Mouse (Mus musculus) intestine, embryonic 14.5 days (tissue): ENCODE measurements around the gene Mlf2. TPM values are rescaled to one million over a fixed set of nuclear protein-coding genes. Genes with fewer than 3 reads are reported as not detected.

Source experiments
- ATAC-seq: fragments of 200-750 bp; cut with Nextera tagmentation; replicated peaks from 2 replicates; pipeline ENCODE4 v1.8.0; 2017; ENCODE audit warnings: low read depth, moderate number of reproducible peaks, moderate TSS enrichment, moderate library complexity; ENCODE audit not compliant: low FRiP score, low TSS enrichment
- DNase-seq: peaks from one replicate; pipeline ENCODE4 v3.0.0-alpha.2; 2018; ENCODE audit warnings: low spot score
- H3K27ac ChIP-seq: fragments of 300-500 bp; sonication (generic); 2 replicates; pipeline ENCODE4 v1.5.1; 2014; ENCODE audit warnings: low read depth, mild to moderate bottlenecking, control low read depth
- H3K27me3 ChIP-seq: fragments of 300-500 bp; sonication (generic); replicated peaks from 2 replicates; pipeline ENCODE4 v1.6.1; 2014; ENCODE audit warnings: low read length, control low read depth; ENCODE audit not compliant: control insufficient read depth, insufficient read depth
- H3K36me3 ChIP-seq: fragments of 300-500 bp; sonication (generic); 2 replicates; pipeline ENCODE4 v1.6.1; 2014; ENCODE audit warnings: low read length, control low read depth; ENCODE audit not compliant: control insufficient read depth, insufficient read depth
- H3K4me1 ChIP-seq: fragments of 300-500 bp; sonication (generic); replicated peaks from 2 replicates; pipeline ENCODE4 v1.6.1; 2014; ENCODE audit warnings: low read length, control low read depth, mixed read lengths; ENCODE audit not compliant: control insufficient read depth, insufficient read depth
- H3K4me2 ChIP-seq: fragments of 300-500 bp; sonication (generic); 2 replicates; pipeline ENCODE4 v1.6.1; 2014; ENCODE audit warnings: low read length
- H3K4me3 ChIP-seq: fragments of 300-500 bp; sonication (generic); 2 replicates; pipeline ENCODE4 v1.5.1; 2014; ENCODE audit warnings: low read depth, low read length, control low read depth, mixed read lengths
- H3K9ac ChIP-seq: fragments of 300-500 bp; sonication (generic); 2 replicates; pipeline ENCODE4 v1.6.1; 2014; ENCODE audit warnings: mild to moderate bottlenecking, low read length
- H3K9me3 ChIP-seq: fragments of 300-500 bp; sonication (generic); 2 replicates; pipeline ENCODE4 v1.6.1; 2016; ENCODE audit warnings: low read length, control low read depth; ENCODE audit not compliant: control insufficient read depth
- WGBS: fragments of 180-500 bp; shearing (Covaris S2); extraction: QIAGEN DNeasy Blood & Tissue Kit; methylation state at CpG from one replicate; pipeline ENCODE4 v1.1.7; 2014; 5-methylcytosine and 5-hydroxymethylcytosine counted together
- polyA plus RNA-seq: library from polyadenylated mRNA; unstranded; fragments of >200 nt; fragmentation: Nextera tagmentation; extraction: Ambion mirVana; gene quantifications from 2 replicates; pipeline ENCODE4 v1.2.1, GENCODE M21; 2014

The Mlf2 gene
- polyA plus RNA-seq, 1 experiment from 2014 or later = 357 TPM

DNA sequence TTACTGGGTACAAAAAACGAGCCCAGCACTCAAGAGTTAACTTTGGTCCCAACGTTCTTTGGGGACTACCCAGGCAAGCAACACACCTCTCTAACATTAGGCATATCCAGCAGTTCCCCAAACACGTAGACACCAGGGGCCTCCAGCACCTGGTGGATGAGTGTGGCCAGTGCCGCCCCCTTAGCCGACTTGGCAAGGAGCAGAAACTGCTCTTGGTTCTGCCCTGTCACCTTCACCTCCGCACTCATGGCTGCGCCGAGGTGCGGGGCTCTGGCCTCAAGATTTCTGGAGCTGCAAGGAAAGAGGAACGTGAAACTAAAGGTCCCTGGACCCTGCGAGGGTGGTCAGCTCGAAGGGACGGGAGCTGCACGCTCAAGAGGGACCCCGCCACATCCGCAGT is 33.5 kb downstream of the Mlf2 start:
- H3K4me1 ChIP-seq = peaks cover 14% of the 10 kb centered on the region
- ATAC-seq (peak; percentile 36), DNase-seq (no peak)
- no peaks in the 10 kb centered on the region for H3K9me3 ChIP-seq
- H3K36me3 ChIP-seq = peaks cover 28% of the 10 kb centered on the region
- no peaks in the 10 kb centered on the region for H3K27me3 ChIP-seq
- H3K4me2 ChIP-seq = peak overlapping the region; percentile 99
- WGBS = 25% methylated on average over 16 of the region's 16 CpGs
- H3K4me3 ChIP-seq = peak overlapping the region; percentile 96
- H3K27ac ChIP-seq = peak overlapping the region; percentile 92
- H3K9ac ChIP-seq = peak overlapping the region; percentile 95

- peak; percentile 96 for ATAC-seq
Measured at GRCm38 (mm10) chr6:124965088-124965719, 34.0 kb downstream of the Mlf2 start, which contains the start of gene Cops7a. Gene Cops7a, minus strand, starts transcription at chr6:124965538.

GRCm38 (mm10) chr6:124965747-124966146 is 34.6 kb downstream of the Mlf2 start:
- H3K4me1 ChIP-seq = peaks cover 14% of the 10 kb centered on the region
- DNase-seq = no peak
- 13% methylated on average over 15 of the region's 15 CpGs for WGBS
- peak overlapping the region; percentile 95 for H3K9ac ChIP-seq
- H3K4me2 ChIP-seq = peak overlapping the region; percentile 99
- ATAC-seq = 0 out of 2 replicates have a peak, but pooled peaks have one; percentile 7
- H3K27me3 ChIP-seq = no peaks in the 10 kb centered on the region
- no peaks in the 10 kb centered on the region for H3K9me3 ChIP-seq
- H3K36me3 ChIP-seq = peaks cover 18% of the 10 kb centered on the region
- H3K4me3 ChIP-seq = peak overlapping the region; percentile 96
- peak overlapping the region; percentile 92 for H3K27ac ChIP-seq

More at GRCm38 (mm10) chr6:124965088-124965719, 34.0 kb downstream of the Mlf2 start, which contains the start of gene Cops7a:
- DNase-seq = peak; percentile 98
- H3K27ac ChIP-seq = peak within 1 kb of the TSS; percentile 92
- peak within 1 kb of the TSS; percentile 96 for H3K4me3 ChIP-seq
- H3K9me3 ChIP-seq = no peaks in the 10 kb centered on the region
- H3K9ac ChIP-seq = peak within 1 kb of the TSS; percentile 95
- under 1% methylated on average over 68 of the region's 68 CpGs for WGBS
- H3K27me3 ChIP-seq = no peaks in the 10 kb centered on the region
- H3K36me3 ChIP-seq = peaks cover 23% of the 10 kb centered on the region
- peaks cover 14% of the 10 kb centered on the region for H3K4me1 ChIP-seq
- peak within 1 kb of the TSS; percentile 99 for H3K4me2 ChIP-seq

DNA sequence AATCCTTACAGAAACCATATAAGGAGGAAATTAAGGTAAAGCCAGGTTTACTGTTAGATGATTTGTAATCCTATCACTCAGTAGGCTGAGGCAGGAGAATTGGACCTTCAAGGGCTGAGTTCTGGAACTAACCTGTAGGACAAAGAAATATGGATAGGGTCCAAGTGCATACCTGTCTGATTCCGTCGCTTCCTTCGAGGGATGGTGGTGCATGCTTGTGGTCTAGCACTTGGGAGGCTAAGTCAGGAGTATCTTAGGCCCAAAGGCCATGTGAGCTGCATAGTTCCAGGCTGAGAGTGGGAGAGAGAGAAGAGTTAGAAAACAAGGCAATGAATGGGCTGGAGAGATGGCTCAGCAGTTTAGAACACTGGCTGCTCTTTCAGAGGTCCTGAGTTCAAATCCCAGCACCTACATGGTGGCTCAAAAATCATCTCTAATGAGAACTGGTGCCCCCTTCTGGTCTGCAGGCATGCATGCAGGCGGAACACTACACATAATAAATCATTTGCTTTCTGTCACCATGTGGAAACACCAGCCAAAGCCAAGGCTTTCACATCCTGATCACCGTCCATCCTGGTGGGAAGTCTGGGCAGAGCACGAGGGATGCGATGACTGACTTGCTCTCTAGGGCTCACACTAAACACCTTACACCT is 35.4 kb downstream of the Mlf2 start:
- peaks cover 14% of the 10 kb centered on the region for H3K4me1 ChIP-seq
- no peaks in the 10 kb centered on the region for H3K27me3 ChIP-seq
- DNase-seq (peak; percentile 52), ATAC-seq (no peak)
- WGBS = 97% methylated on average over 7 of the region's 7 CpGs
- H3K4me3 ChIP-seq = peak overlapping the region; percentile 96
- no peak overlapping the region for H3K9ac ChIP-seq
- peak overlapping the region; percentile 99 for H3K4me2 ChIP-seq
- H3K27ac ChIP-seq = no peak overlapping the region
- H3K36me3 ChIP-seq = peaks cover 9% of the 10 kb centered on the region
- no peaks in the 10 kb centered on the region for H3K9me3 ChIP-seq

DNA sequence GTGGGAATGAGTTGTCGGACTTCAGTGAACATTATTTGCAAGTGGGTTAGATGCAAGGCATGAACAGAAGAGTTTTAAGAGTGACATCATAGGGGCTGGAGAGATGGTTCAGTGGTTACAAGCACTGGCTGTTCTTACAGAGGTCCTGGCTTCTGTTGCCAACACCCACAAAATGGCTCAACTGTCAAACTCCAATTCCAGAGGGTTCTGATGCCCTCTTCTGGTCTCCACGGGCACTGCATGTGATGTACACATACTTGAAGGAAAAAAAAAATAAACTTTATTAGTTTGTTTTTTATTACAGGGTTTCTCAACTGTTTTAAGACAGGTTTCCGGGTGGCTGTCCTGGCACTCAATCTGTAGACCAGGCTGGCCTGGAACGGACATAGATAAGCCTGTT is 36.6 kb downstream of the Mlf2 start:
- 67% methylated on average over 4 of the region's 4 CpGs for WGBS
- no peak overlapping the region for H3K27ac ChIP-seq
- H3K36me3 ChIP-seq = no peaks in the 10 kb centered on the region
- peak; percentile 77 for DNase-seq
- peaks cover 14% of the 10 kb centered on the region for H3K4me1 ChIP-seq
- no peak overlapping the region for H3K9ac ChIP-seq
- H3K4me2 ChIP-seq = no peak overlapping the region
- no peaks in the 10 kb centered on the region for H3K27me3 ChIP-seq
- no peaks in the 10 kb centered on the region for H3K9me3 ChIP-seq
- H3K4me3 ChIP-seq = no peak overlapping the region
- ATAC-seq = no peak

Other genes with a start within 250 kb of the Mlf2 start
- gene Emg1, start 219.2 kb upstream of the Mlf2 start, polyA plus RNA-seq = 248 and 249 TPM in 2 replicates
- 414 and 436 TPM in 2 replicates for gene Phb2, start 219.1 kb upstream of the Mlf2 start, polyA plus RNA-seq
- 11.7 and 14.1 TPM in 2 replicates for gene Ptpn6, start 192.7 kb upstream of the Mlf2 start, polyA plus RNA-seq
- 440 and 466 TPM in 2 replicates for gene Grcc10, start 190.0 kb upstream of the Mlf2 start, polyA plus RNA-seq
- gene Gm45234, start 175.4 kb upstream of the Mlf2 start, polyA plus RNA-seq = not detected in 2 replicates
- 12.1 TPM in 2 replicates for gene Atn1, start 174.9 kb upstream of the Mlf2 start, polyA plus RNA-seq
- 7.6 and 8.0 TPM in 2 replicates for gene Eno2, start 161.7 kb upstream of the Mlf2 start, polyA plus RNA-seq
- gene Lrrc23, start 151.7 kb upstream of the Mlf2 start, polyA plus RNA-seq = 0.45 and 0.47 TPM in 2 replicates
- gene Spsb2, start 122.7 kb upstream of the Mlf2 start, polyA plus RNA-seq = 7.3 and 7.4 TPM in 2 replicates
- gene Tpi1, start 117.1 kb upstream of the Mlf2 start, polyA plus RNA-seq = 1,059 and 1,108 TPM in 2 replicates
- gene Usp5, start 101.9 kb upstream of the Mlf2 start, polyA plus RNA-seq = 126 and 127 TPM in 2 replicates
- 178 and 183 TPM in 2 replicates for gene Cdca3, start 101.8 kb upstream of the Mlf2 start, polyA plus RNA-seq
- 2.7 TPM in 2 replicates for gene Gnb3, start 91.1 kb upstream of the Mlf2 start, polyA plus RNA-seq
- 28.1 and 28.8 TPM in 2 replicates for gene P3h3, start 73.6 kb upstream of the Mlf2 start, polyA plus RNA-seq
- 0.65 and 1.2 TPM in 2 replicates for gene Gpr162, start 67.4 kb upstream of the Mlf2 start, polyA plus RNA-seq
- 0.28 and 0.37 TPM in 2 replicates for gene Cd4, start 43.2 kb upstream of the Mlf2 start, polyA plus RNA-seq
- 1.8 and 2.1 TPM in 2 replicates for gene Lag3, start 19.7 kb upstream of the Mlf2 start, polyA plus RNA-seq
- gene Ptms, start 11.3 kb upstream of the Mlf2 start, polyA plus RNA-seq = 232 and 257 TPM in 2 replicates
- gene Cops7a, start 34.2 kb downstream of the Mlf2 start, polyA plus RNA-seq = 155 and 159 TPM in 2 replicates
- gene Pianp, start 65.3 kb downstream of the Mlf2 start, polyA plus RNA-seq = 0.85 and 1.2 TPM in 2 replicates
- 9.2 and 10.8 TPM in 2 replicates for gene Zfp384, start 77.8 kb downstream of the Mlf2 start, polyA plus RNA-seq
- 94.4 and 108 TPM in 2 replicates for gene Ing4, start 108.4 kb downstream of the Mlf2 start, polyA plus RNA-seq
- gene Acrbp, start 118.3 kb downstream of the Mlf2 start, polyA plus RNA-seq = 11.4 and 13.4 TPM in 2 replicates
- gene Lpar5, start 136.5 kb downstream of the Mlf2 start, polyA plus RNA-seq = 2.3 and 3.0 TPM in 2 replicates
- gene Chd4, start 164.6 kb downstream of the Mlf2 start, polyA plus RNA-seq = 74.2 and 74.8 TPM in 2 replicates
- gene Nop2, start 200.5 kb downstream of the Mlf2 start, polyA plus RNA-seq = 72.1 and 75.2 TPM in 2 replicates
- gene Iffo1, start 213.9 kb downstream of the Mlf2 start, polyA plus RNA-seq = 6.7 and 7.6 TPM in 2 replicates
- 2,406 and 2,408 TPM in 2 replicates for gene Gapdh, start 235.1 kb downstream of the Mlf2 start, polyA plus RNA-seq